Mouse (Mus musculus) lung, embryonic 16.5 days (tissue): ENCODE measurements around the gene Sh3rf3. TPM values are rescaled to one million over a fixed set of nuclear protein-coding genes. Genes with fewer than 3 reads are reported as not detected.

Experiments used
- ATAC-seq: fragments of 200-750 bp; cut with Nextera tagmentation; 2 replicates; pipeline ENCODE4 v1.8.0; 2017; ENCODE audit warnings: low read depth, mild to moderate bottlenecking, moderate library complexity
- H3K27ac ChIP-seq: fragments of 300-500 bp; sonication (generic); 2 replicates; pipeline ENCODE4 v1.5.1; 2014; ENCODE audit warnings: mild to moderate bottlenecking, control low read depth, low read length
- H3K27me3 ChIP-seq: fragments of 300-500 bp; sonication (generic); 2 replicates; pipeline ENCODE4 v1.6.1; 2014; ENCODE audit warnings: low read depth, low read length, mixed read lengths; ENCODE audit not compliant: control insufficient read depth, insufficient read depth
- H3K36me3 ChIP-seq: fragments of 300-500 bp; sonication (generic); 2 replicates; pipeline ENCODE4 v1.6.1; 2014; ENCODE audit warnings: low read length; ENCODE audit not compliant: control insufficient read depth, insufficient read depth
- H3K4me1 ChIP-seq: fragments of 300-500 bp; sonication (generic); replicated peaks from 2 replicates; pipeline ENCODE4 v1.6.1; 2014; ENCODE audit warnings: low read length, mixed read lengths; ENCODE audit not compliant: control insufficient read depth, insufficient read depth
- H3K4me2 ChIP-seq: fragments of 300-500 bp; sonication (generic); 2 replicates; pipeline ENCODE4 v1.6.1; 2014; ENCODE audit warnings: low read depth, low read length, control low read depth
- H3K4me3 ChIP-seq: fragments of 300-500 bp; sonication (generic); 2 replicates; pipeline ENCODE4 v1.5.1; 2014; ENCODE audit warnings: mild to moderate bottlenecking, low read length, control low read depth
- H3K9ac ChIP-seq: fragments of 300-500 bp; sonication (generic); 2 replicates; pipeline ENCODE4 v1.6.1; 2014; ENCODE audit warnings: low read length, control low read depth
- H3K9me3 ChIP-seq: fragments of 300-500 bp; sonication (generic); 2 replicates; pipeline ENCODE4 v1.6.1; 2016; ENCODE audit warnings: low read length; ENCODE audit not compliant: control insufficient read depth
- WGBS: fragments of 180-500 bp; shearing (Covaris S2); extraction: QIAGEN DNeasy Blood & Tissue Kit; methylation state at CpG from one replicate; pipeline ENCODE4 v1.1.7; 2014; 5-methylcytosine and 5-hydroxymethylcytosine counted together
- microRNA-seq: library from miRNA; unstranded; fragments of <30 nt; microRNA quantifications from one replicate; pipeline ENCODE4, GENCODE M21; 2016
- polyA plus RNA-seq: library from polyadenylated mRNA; unstranded; fragments of >200 nt; fragmentation: Nextera tagmentation; extraction: Ambion mirVana; gene quantifications from 2 replicates; pipeline ENCODE4 v1.2.1, GENCODE M21; 2015

Sh3rf3 gene
- polyA plus RNA-seq, 1 experiment from 2014 or later, result 1.9 TPM

DNA sequence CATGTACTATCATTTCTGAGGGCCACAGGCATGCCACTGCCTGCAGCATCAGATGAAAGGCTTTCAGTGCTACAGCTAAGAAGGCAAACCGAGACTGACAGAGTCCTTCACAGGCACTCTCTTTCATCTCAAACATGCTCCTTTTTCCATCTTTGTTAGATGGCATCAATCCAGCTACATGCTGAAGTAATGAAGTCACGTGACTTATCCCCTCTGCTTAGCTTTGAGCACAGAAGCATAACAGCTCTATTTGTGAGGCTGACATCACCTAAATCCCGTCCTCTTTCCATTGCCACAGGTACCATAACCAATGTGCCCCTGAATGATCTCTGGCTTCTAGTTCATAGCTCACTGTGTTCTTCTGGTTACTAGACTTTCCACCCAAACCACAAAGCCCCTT, 357.9 kb downstream of the Sh3rf3 start:
- H3K4me2 ChIP-seq, result no peak overlapping the region
- 57% methylated on average over 3 of the region's 3 CpGs for WGBS
- H3K9ac ChIP-seq, result no peak overlapping the region
- no peaks in the 10 kb centered on the region for H3K4me1 ChIP-seq
- H3K27ac ChIP-seq, result no peak overlapping the region
- peaks cover 5% of the 10 kb centered on the region; the same call in 1 of the 2 replicates for H3K36me3 ChIP-seq
- no peaks in the 10 kb centered on the region for H3K9me3 ChIP-seq
- ATAC-seq, result no peak
- no peak overlapping the region for H3K4me3 ChIP-seq
- H3K27me3 ChIP-seq, result no peaks in the 10 kb centered on the region

GRCm38 (mm10) chr10:59172539-59172938, 359.4 kb downstream of the Sh3rf3 start:
- Histone ChIP-seq H3K9ac (no peak overlapping the region), H3K27ac (no peak overlapping the region), H3K36me3 (peaks cover 10% of the 10 kb centered on the region), H3K27me3 (no peaks in the 10 kb centered on the region), H3K4me2 (no peak overlapping the region), H3K9me3 (no peaks in the 10 kb centered on the region), H3K4me1 (no peaks in the 10 kb centered on the region), H3K4me3 (no peak overlapping the region)
- ATAC-seq, result no peak
- WGBS, result 76% methylated on average over 1 of the region's 1 CpGs

DNA sequence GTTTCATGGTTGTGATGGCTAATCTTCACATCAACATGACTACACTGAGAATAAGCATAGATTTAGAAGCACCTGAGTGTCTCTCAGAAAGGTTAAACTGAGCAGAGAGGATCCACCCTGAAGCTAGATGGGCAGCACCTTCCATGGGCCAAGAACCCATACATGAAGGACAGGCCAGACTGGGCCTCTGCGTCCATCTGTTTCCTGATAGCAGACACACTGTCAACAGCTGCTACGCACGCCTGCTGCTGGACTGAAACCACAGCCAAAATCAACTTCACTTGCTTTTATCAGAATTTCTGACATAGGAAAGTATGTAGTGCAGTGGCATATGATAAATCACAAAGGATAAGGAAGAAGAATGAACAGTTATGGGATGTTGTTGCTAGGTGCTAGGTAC, 366.5 kb downstream of the Sh3rf3 start:
- Histone ChIP-seq H3K4me3 (no peak overlapping the region), H3K9ac (no peak overlapping the region), H3K9me3 (no peaks in the 10 kb centered on the region), H3K4me2 (no peak overlapping the region), H3K27ac (no peak overlapping the region), H3K4me1 (no peaks in the 10 kb centered on the region), H3K27me3 (no peaks in the 10 kb centered on the region), H3K36me3 (peaks cover 13% of the 10 kb centered on the region)
- 39% methylated on average over 3 of the region's 3 CpGs for WGBS
- no peak; the same call in 1 of the 2 replicates for ATAC-seq

DNA sequence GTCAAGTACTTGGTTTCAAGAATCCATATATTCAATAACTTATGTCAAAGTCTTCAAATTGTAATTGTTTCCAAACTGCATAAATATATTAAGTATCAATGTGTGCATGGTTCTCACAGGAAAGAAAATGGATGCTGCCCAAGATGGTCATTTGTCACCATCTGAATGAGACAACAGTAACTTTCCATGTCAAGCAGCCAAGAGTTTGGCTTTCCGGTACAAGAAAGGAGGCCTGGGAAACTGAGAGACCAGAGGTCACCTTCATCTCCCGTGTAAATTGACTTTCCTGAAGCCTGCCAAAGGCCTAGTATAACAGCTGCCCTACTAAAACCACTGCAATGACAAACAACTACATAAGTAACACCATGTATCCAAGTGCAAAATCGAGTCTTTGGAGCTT, 369.1 kb downstream of the Sh3rf3 start:
- 63% methylated on average over 3 of the region's 3 CpGs for WGBS
- ATAC-seq, result no peak
- no peaks in the 10 kb centered on the region for H3K4me1 ChIP-seq
- no peaks in the 10 kb centered on the region for H3K9me3 ChIP-seq
- H3K27ac ChIP-seq, result no peak overlapping the region
- H3K9ac ChIP-seq, result no peak overlapping the region
- H3K4me2 ChIP-seq, result no peak overlapping the region
- no peak overlapping the region for H3K4me3 ChIP-seq
- no peaks in the 10 kb centered on the region for H3K27me3 ChIP-seq
- peaks cover 3% of the 10 kb centered on the region; the same call in 1 of the 2 replicates for H3K36me3 ChIP-seq

Small RNAs within 50 kb of the gene (microRNA-seq; reads per million reads assigned to microRNA genes)
- not detected for gene Gm27672

Other genes starting within 250 kb of the Sh3rf3 start
- 0.23 and 0.35 TPM in 2 replicates for gene Edar, start 137.7 kb upstream of the Sh3rf3 start, polyA plus RNA-seq
- not detected in 2 replicates for gene Gm17542, start 95.1 kb upstream of the Sh3rf3 start, polyA plus RNA-seq